Mouse (Mus musculus) small intestine, adult 2 months (tissue): ENCODE data around the gene Ipcef1. TPM values are rescaled to one million over a fixed set of nuclear protein-coding genes. Genes with fewer than 3 reads are reported as not detected.
A peak's percentile ranks its signal among the peaks of the same experiment; 100 is the strongest.

Experiments
- H3K27ac ChIP-seq: fragments of 200-500 bp; 2 replicates; pipeline ENCODE4 v1.5.1; 2012; ENCODE audit warnings: low read depth, low read length, control low read depth, inconsistent platforms; ENCODE audit not compliant: insufficient read depth
- H3K27me3 ChIP-seq: fragments of 200-500 bp; 2 replicates; pipeline ENCODE4 v1.6.1; 2012; ENCODE audit warnings: mild to moderate bottlenecking, moderate library complexity, low read length, inconsistent platforms; ENCODE audit not compliant: control insufficient read depth, insufficient read depth
- H3K36me3 ChIP-seq: fragments of 200-500 bp; 2 replicates; pipeline ENCODE4 v1.6.1; 2012; ENCODE audit warnings: mild to moderate bottlenecking, low read length, control low read depth, inconsistent platforms; ENCODE audit not compliant: control insufficient read depth, insufficient read depth
- H3K4me1 ChIP-seq: fragments of 200-500 bp; 2 replicates; pipeline ENCODE4 v1.6.1; 2012; ENCODE audit warnings: low read length, inconsistent platforms, mixed read lengths; ENCODE audit not compliant: control insufficient read depth, insufficient read depth, insufficient read length
- H3K4me3 ChIP-seq: fragments of 200-500 bp; 2 replicates; pipeline ENCODE4 v1.5.1; 2012; ENCODE audit warnings: low read depth, mild to moderate bottlenecking, control low read depth, inconsistent platforms, low read length, moderate library complexity
- CTCF ChIP-seq: fragments of 200-500 bp; IDR thresholded peaks from 2 replicates; pipeline ENCODE4 v1.5.1; 2012; ENCODE audit warnings: low read depth, mild to moderate bottlenecking, control low read depth, inconsistent platforms, low read length, moderate library complexity, mixed read lengths; ENCODE audit not compliant: insufficient replicate concordance, insufficient read length; ENCODE audit errors: extremely low read depth
- POLR2A ChIP-seq: fragments of 200-500 bp; IDR thresholded peaks from 2 replicates; pipeline ENCODE4 v1.6.1; 2012; ENCODE audit warnings: low read depth, mild to moderate bottlenecking, control low read depth, inconsistent platforms, low read length, moderate library complexity
- WGBS: fragments of 180-500 bp; shearing (Covaris S2); methylation state at CpG from one replicate; pipeline ENCODE4 v1.1.7; 2018; 5-methylcytosine and 5-hydroxymethylcytosine counted together
- polyA plus RNA-seq: library from polyadenylated mRNA; depleted of rRNA; stranded (reverse); fragments of >200 nt; gene quantifications from 2 replicates; pipeline ENCODE4 v1.2.3, GENCODE M21; 2012

Ipcef1 gene
- polyA plus RNA-seq, 1 experiment: 0.19 TPM

DNA sequence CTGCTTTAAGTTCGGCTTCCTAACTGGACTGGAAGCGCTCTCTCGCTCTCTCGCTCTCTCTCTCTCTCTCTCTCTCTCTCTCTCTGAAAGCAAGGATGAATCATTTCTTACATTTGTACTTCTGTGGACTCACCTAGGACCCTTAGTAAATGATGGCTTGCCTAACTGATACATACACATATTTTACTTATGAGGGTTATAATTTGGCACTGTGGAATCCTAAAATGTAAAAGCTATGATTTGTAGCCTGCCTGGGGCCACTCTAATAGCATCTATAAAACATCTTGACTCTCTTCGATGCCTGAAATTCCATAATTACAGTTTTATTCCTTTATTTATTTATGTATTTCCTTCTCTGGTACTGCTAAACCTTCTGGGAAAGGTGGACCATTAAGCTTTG lies 18.6 kb upstream of the Ipcef1 start:
- Histone ChIP-seq H3K27me3 (no peaks in the 10 kb centered on the region), H3K4me1 (no peaks in the 10 kb centered on the region), H3K4me3 (no peak overlapping the region), H3K36me3 (no peaks in the 10 kb centered on the region), H3K27ac (no peak overlapping the region)
- TF ChIP-seq POLR2A (no peak), CTCF (no peak)
- WGBS: 81% methylated on average over 5 of the region's 5 CpGs

DNA sequence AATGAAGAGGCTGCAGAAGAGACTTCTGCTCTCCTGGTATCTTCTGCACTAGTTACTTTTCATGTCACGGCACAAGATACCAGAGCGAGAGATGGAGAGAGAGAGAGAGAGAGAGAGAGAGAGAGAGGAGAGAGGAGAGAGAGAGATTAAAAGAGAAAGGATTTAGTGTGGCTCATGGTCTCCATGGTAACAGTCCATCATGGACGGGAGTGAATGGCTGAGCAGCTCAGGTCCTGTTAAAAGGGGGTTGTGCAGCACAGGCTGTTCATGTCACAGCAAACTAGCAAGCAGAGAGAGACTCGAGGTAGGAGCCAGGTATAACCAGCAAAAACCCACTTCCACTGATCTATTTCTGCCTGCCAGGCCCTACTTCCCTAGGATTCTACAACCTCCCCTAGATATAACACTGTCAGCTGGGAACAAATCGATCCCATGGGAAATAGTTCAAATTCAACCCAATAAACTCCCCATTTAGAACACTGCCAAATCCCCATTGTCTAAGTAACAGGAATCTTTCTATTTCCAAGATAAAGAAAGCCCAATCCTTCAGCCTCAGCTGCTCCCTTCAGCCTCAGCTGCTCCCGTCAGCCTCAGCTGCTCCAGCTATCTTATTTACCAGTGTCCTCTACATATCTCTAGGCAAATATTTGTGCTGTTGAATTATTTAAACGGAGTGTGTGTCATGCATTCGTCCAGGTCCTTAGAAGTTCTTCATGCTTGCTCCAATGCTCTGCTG lies 18.0 kb upstream of the Ipcef1 start:
- Histone ChIP-seq H3K4me1 (no peaks in the 10 kb centered on the region), H3K27me3 (no peaks in the 10 kb centered on the region), H3K27ac (no peak overlapping the region), H3K36me3 (no peaks in the 10 kb centered on the region), H3K4me3 (no peak overlapping the region)
- TF ChIP-seq CTCF (no peak), POLR2A (no peak)
- 47% methylated on average over 8 of the region's 8 CpGs for WGBS

DNA sequence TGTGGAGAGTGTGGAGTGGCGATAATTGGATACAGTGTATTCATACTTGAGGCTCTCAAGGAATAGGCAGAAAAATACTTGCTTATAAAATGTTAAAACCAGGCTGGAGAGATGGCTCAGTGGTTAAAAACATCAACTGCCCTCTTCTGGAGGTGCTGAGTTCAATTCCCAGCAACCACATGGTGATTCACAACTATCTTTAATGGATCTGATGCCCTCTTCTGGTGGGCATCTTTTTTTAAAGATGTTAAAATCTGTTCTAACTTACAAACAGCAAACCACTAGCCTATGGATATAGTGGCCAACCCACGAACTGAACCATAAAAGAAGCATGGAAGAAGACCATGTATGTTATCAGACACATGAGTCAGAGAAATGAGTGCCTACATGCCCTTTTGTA lies 16.8 kb upstream of the Ipcef1 start:
- TF ChIP-seq CTCF (no peak), POLR2A (no peak)
- Histone ChIP-seq H3K4me1 (no peaks in the 10 kb centered on the region), H3K4me3 (no peak overlapping the region), H3K27ac (no peak overlapping the region), H3K27me3 (no peaks in the 10 kb centered on the region), H3K36me3 (no peaks in the 10 kb centered on the region)
- 81% methylated on average over 2 of the region's 2 CpGs for WGBS

DNA sequence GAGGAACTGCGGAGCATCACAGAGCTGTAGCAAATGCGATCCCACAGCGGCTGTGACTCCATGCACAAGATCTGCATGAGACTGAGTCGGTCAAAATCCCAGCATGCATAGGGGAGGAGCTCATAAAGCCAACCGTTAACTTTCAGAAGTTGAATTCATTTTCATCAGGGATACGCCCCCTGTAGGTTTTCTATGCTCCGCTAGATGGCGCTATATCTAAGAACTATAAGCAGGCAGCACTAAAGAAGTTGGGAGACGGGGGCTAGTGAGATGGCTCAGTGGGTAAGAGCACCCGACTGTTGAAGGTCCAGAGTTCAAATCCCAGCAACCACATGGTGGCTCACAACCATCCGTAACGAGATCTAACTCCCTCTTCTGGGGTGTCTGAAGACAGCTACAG lies 16.3 kb upstream of the Ipcef1 start:
- TF ChIP-seq POLR2A: no peak
- peak; percentile 9; the same call in 1 of the 2 replicates for TF ChIP-seq CTCF
- no peak overlapping the region for H3K27ac ChIP-seq
- H3K36me3 ChIP-seq: no peaks in the 10 kb centered on the region
- H3K4me1 ChIP-seq: no peaks in the 10 kb centered on the region
- H3K4me3 ChIP-seq: no peak overlapping the region
- 60% methylated on average over 12 of the region's 12 CpGs for WGBS
- H3K27me3 ChIP-seq: no peaks in the 10 kb centered on the region

DNA sequence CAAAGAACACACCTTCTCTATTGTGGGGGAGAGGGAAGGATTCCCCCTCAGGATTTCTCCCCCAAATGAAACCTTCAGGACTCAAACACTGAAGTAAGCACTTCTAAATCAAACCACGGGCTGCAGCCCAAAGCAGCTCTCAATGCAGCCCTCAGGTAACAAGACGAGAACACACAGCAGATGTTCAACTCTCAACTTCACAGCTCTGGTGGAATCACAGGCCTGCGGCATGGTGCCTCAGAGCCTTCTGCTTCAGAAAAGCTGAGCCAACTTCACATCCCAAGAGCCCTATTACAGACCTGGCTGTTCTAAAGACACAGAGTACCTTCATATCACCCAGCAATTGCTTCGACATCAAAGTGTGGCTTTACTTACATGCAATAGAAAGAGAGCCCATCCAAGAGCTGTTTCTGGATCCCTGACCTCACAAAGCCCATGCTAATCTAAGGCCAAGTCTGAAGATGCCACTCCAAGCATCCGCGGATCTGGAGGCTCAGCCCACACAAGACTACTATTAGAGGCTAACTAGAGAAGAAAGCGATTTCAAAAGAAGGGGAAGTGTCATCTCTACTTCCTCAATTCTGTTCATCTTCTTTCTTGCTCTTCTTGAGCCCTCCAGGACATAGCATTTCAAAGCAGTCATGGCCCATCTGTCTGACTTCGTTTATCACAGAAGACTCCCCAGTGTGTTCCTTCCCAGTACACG lies 11.6 kb upstream of the Ipcef1 start:
- H3K4me1 ChIP-seq: no peaks in the 10 kb centered on the region
- H3K27me3 ChIP-seq: no peaks in the 10 kb centered on the region
- H3K4me3 ChIP-seq: peak overlapping the region; percentile 1; the same call in 1 of the 2 replicates
- TF ChIP-seq POLR2A: no peak
- no peak for TF ChIP-seq CTCF
- WGBS: 77% methylated on average over 9 of the region's 9 CpGs
- no peak overlapping the region for H3K27ac ChIP-seq
- no peaks in the 10 kb centered on the region for H3K36me3 ChIP-seq

DNA sequence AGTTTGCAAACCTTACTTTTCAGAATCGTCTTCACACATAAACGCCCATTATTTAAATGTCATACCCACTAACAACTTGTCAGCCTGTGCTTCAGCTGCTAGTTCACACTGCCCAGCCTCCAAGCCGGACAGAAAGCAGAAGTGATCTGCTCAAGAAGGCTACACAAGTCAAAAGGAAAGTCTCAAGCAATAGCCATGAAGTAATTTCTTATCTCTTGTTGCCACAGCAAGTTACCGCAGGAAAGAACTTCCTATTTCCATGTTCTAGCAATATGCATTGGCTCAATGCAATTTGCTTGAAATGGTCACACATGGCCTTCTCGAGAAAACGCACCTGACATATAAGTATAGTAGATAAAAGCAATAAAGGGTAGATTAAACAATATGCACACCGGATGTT lies 10.7 kb upstream of the Ipcef1 start:
- H3K4me1 ChIP-seq: no peaks in the 10 kb centered on the region
- H3K36me3 ChIP-seq: no peaks in the 10 kb centered on the region
- no peak overlapping the region for H3K27ac ChIP-seq
- TF ChIP-seq POLR2A: no peak
- no peak for TF ChIP-seq CTCF
- WGBS: 57% methylated on average over 7 of the region's 7 CpGs
- H3K4me3 ChIP-seq: no peak overlapping the region
- no peaks in the 10 kb centered on the region for H3K27me3 ChIP-seq

DNA sequence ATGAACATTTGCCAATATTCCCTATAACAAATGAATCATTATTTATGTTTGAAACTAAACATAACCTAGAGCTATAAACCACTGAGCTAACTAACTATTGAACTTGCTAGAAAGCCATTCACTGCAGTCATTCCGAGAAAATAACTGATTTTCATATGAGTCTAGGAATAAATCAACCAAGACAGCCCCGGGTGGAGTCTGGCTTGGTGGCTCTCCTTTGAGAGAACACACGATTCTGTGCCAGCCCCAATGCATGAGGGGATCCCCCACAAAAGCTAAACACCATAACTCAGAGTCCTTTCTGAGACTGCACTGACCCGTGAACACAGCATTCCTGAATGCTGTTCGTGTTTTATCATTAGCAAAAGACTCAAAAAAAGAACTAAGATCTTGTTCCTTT lies 8.0 kb upstream of the Ipcef1 start:
- H3K36me3 ChIP-seq: no peaks in the 10 kb centered on the region
- no peak overlapping the region for H3K4me3 ChIP-seq
- no peak for TF ChIP-seq CTCF
- no peak for TF ChIP-seq POLR2A
- H3K4me1 ChIP-seq: no peaks in the 10 kb centered on the region
- WGBS: 66% methylated on average over 5 of the region's 5 CpGs
- no peak overlapping the region for H3K27ac ChIP-seq
- H3K27me3 ChIP-seq: no peaks in the 10 kb centered on the region

DNA sequence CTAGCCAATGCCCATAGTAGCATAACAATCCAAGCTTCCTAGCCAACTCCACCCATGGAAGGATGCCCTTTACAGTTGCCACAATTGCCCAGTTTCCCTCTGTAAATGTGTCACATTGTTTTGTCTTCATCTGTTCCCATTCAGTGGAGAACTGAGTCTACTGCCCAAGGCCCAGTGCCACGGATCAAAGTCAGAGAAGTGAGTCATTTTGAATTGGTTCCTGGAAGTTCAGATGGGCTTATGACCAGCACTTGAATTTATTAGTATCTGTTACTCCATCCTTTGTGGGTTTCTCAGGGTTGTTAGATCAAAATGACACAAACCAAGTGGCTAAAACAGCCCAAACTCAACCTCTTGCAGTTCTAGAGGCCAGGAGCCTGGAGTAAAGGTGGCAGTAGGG lies 5.3 kb upstream of the Ipcef1 start:
- WGBS: 75% methylated on average over 1 of the region's 1 CpGs
- peaks cover 8% of the 10 kb centered on the region; the same call in 1 of the 2 replicates for H3K4me1 ChIP-seq
- no peaks in the 10 kb centered on the region for H3K36me3 ChIP-seq
- H3K4me3 ChIP-seq: no peak overlapping the region
- no peak for TF ChIP-seq CTCF
- no peak for TF ChIP-seq POLR2A
- H3K27me3 ChIP-seq: no peaks in the 10 kb centered on the region
- H3K27ac ChIP-seq: no peak overlapping the region
